Mouse (Mus musculus): ENCODE results near the gene Bst1. TPM values are rescaled to one million over a fixed set of nuclear protein-coding genes. Genes with fewer than 3 reads are reported as not detected.

Gene Bst1
- polyA plus RNA-seq, 1 experiment from 2014 or later: 0.06 TPM

DNA sequence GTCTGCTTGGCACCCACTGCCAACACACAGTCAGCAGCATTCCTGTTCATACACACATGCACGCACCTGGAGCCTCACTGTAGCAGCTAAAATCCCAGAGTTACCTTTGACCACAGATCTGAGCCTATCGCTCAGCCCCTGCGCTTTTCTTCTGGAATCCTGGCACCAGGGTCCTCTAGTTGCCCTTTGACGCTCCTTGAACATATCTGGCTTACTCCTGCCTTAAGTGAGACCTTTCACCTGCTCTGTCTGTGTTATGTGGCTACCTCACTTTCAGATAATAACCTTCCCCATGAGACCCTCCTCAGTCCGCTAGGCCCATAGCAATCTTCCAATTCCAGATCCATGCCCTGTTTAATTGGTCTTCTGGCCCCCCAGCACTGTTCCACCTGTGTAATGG, 41.4 kb downstream of the Bst1 start:
- whole genome bisulfite sequencing: 88% methylated on average over 5 of the region's 5 CpGs
- H3K36me3 ChIP-seq (ENCODE audit: control insufficient read depth, insufficient read depth, low read length): no peaks in the 10 kb centered on the region
- no peaks in the 10 kb centered on the region for H3K27me3 ChIP-seq (ENCODE audit: control insufficient read depth, insufficient read depth, low read depth, low read length)
- H3K4me3 ChIP-seq (ENCODE audit: low read depth, low read length): no peak overlapping the region
- no peak overlapping the region for H3K4me2 ChIP-seq (ENCODE audit: low read length)
- H3K9ac ChIP-seq (ENCODE audit: low read depth, low read length): no peak overlapping the region
- ATAC-seq: no peak
- H3K27ac ChIP-seq (ENCODE audit: low read length): no peak overlapping the region
- H3K9me3 ChIP-seq (replicated peaks; ENCODE audit: control insufficient read depth, low read length, poor library complexity, severe bottlenecking): no peaks in the 10 kb centered on the region
- H3K4me1 ChIP-seq (ENCODE audit: control insufficient read depth, insufficient read depth, low read length): no peaks in the 10 kb centered on the region

DNA sequence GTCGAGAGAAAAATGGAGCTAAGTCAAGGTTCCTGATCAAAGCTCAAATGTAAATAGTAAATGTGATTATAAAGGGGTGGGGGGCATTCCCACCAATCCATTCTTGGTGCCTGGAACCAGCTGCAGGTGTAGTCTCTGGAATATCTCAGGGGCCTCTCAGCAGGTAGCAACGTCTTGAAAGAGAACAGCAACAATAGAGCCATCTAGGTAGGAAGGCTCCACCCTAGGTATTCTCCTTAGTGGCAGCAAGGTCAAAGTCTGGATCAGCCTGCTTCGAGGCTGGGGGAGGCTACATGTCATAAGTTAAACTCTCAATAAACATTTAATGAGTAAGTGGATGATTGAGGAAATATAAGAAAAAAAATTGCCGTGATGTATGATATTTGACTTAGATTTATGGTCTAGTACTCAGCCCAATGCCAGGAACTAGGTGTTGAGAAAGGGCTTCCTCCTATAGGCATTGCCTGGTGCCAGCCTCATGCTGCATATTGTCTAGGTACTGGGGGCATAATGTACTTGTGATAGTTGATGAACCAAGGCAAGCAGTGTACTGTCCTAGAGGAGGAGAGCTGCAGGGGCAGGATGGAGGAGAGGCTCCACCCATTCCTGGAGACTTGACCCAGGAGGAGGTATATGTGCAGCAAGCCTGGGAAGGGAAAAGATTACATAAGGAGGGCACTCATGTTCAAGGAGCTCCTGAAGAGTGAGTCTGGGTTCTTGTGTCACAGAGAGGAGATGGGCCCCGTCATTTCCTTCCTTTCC, 42.2 kb downstream of the Bst1 start:
- no peak overlapping the region for H3K4me3 ChIP-seq (ENCODE audit: low read depth, low read length)
- no peaks in the 10 kb centered on the region for H3K4me1 ChIP-seq (ENCODE audit: control insufficient read depth, insufficient read depth, low read length)
- H3K36me3 ChIP-seq (ENCODE audit: control insufficient read depth, insufficient read depth, low read length): no peaks in the 10 kb centered on the region
- H3K4me2 ChIP-seq (ENCODE audit: low read length): no peak overlapping the region
- no peaks in the 10 kb centered on the region for H3K9me3 ChIP-seq (replicated peaks; ENCODE audit: control insufficient read depth, low read length, poor library complexity, severe bottlenecking)
- ATAC-seq: no peak
- H3K27ac ChIP-seq (ENCODE audit: low read length): no peak overlapping the region
- no peak overlapping the region for H3K9ac ChIP-seq (ENCODE audit: low read depth, low read length)
- no peaks in the 10 kb centered on the region for H3K27me3 ChIP-seq (ENCODE audit: control insufficient read depth, insufficient read depth, low read depth, low read length)
- WGBS: 72% methylated on average over 5 of the region's 5 CpGs

DNA sequence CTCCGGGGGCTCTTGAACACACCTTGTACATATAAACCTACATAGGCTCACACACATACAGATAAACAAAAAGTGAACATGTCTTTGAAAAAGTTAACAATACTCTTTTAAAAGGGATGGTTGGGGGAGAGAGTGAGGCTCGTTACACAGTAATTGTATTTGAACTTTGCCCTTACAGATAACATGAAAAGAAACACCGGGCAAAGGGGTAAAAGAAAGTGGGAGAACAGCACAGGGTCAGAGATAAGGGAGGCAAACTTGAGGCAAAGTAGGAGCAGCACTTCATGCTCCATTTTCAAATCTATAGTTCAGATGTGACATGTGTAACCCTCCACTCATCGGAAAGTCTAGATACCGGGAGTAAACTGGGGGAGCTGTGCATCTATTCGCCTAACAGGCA, 45.0 kb downstream of the Bst1 start:
- H3K36me3 ChIP-seq (ENCODE audit: control insufficient read depth, insufficient read depth, low read length): no peaks in the 10 kb centered on the region
- WGBS: 89% methylated on average over 6 of the region's 6 CpGs
- no peak overlapping the region for H3K27ac ChIP-seq (ENCODE audit: low read length)
- H3K9ac ChIP-seq (ENCODE audit: low read depth, low read length): no peak overlapping the region
- H3K4me2 ChIP-seq (ENCODE audit: low read length): no peak overlapping the region
- no peaks in the 10 kb centered on the region for H3K4me1 ChIP-seq (ENCODE audit: control insufficient read depth, insufficient read depth, low read length)
- H3K27me3 ChIP-seq (ENCODE audit: control insufficient read depth, insufficient read depth, low read depth, low read length): no peaks in the 10 kb centered on the region
- H3K9me3 ChIP-seq (replicated peaks; ENCODE audit: control insufficient read depth, low read length, poor library complexity, severe bottlenecking): no peaks in the 10 kb centered on the region
- ATAC-seq: no peak
- H3K4me3 ChIP-seq (ENCODE audit: low read depth, low read length): no peak overlapping the region

DNA sequence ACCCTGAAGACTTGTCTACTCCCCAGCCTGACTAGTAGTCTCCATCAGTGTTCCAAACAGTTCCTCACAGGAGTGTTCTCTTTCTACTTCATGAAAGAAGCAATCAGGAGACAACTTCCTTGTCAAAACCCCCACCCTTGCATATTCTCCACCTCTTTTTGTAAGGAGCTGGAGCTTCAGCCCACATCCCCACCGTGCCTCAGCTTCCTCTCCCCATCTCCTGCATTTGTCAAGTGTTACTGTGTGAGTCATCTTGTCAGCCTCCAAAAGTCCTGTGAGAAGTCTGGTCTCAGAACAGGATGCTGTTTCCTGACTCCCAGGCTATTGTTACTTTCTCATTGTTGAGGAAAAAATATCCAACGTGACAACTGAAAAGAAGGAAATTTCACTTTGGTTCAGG, 46.6 kb downstream of the Bst1 start:
- WGBS: 87% methylated on average over 2 of the region's 2 CpGs
- peaks cover 4% of the 10 kb centered on the region; the same call in 1 of the 2 replicates for H3K4me1 ChIP-seq (ENCODE audit: control insufficient read depth, insufficient read depth, low read length)
- ATAC-seq: no peak

DNA sequence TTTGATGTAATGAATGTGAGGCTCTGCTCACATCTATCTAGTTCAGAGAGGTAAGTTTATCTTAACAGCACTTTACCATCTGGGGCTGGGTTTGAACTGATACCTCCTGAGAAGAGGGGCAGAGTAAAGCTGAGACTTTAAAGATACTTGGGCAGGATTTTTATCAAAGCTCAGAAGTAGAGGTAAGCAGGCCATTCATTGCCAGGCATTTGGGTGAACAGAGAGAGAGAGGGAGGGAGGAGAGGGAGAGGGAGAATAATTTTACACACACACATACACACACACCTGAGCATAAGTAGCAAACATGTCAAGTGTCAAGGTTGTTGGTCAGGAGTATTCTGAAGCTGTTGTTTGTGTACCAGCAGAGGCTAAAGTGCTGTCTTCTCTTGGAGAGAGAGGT, 49.6 kb downstream of the Bst1 start, which contains the start of gene Cd38:
Gene Cd38 (plus strand): TSS at position 301 of the 400 bp plus-strand sequence.
- Histone ChIP-seq H3K27me3 (ENCODE audit: control insufficient read depth, insufficient read depth, low read depth, low read length) (no peaks in the 10 kb centered on the region), H3K4me3 (ENCODE audit: low read depth, low read length) (peak within 1 kb of the TSS; percentile 36), H3K27ac (ENCODE audit: low read length) (no peak within 1 kb of the TSS), H3K4me1 (ENCODE audit: control insufficient read depth, insufficient read depth, low read length) (peaks cover 4% of the 10 kb centered on the region; the same call in 1 of the 2 replicates), H3K4me2 (ENCODE audit: low read length) (peak within 1 kb of the TSS; percentile 69), H3K9me3 (replicated peaks; ENCODE audit: control insufficient read depth, low read length, poor library complexity, severe bottlenecking) (no peaks in the 10 kb centered on the region), H3K36me3 (ENCODE audit: control insufficient read depth, insufficient read depth, low read length) (no peaks in the 10 kb centered on the region), H3K9ac (ENCODE audit: low read depth, low read length) (peak within 1 kb of the TSS; percentile 36; the same call in 1 of the 2 replicates)
- ATAC-seq: no peak

More for the DNA sequence above, 46.6 kb downstream of the Bst1 start:
- Histone ChIP-seq H3K36me3 (ENCODE audit: control insufficient read depth, insufficient read depth, low read length) (no peaks in the 10 kb centered on the region), H3K4me2 (ENCODE audit: low read length) (no peak overlapping the region), H3K4me3 (ENCODE audit: low read depth, low read length) (no peak overlapping the region), H3K9me3 (replicated peaks; ENCODE audit: control insufficient read depth, low read length, poor library complexity, severe bottlenecking) (no peaks in the 10 kb centered on the region), H3K9ac (ENCODE audit: low read depth, low read length) (no peak overlapping the region), H3K27ac (ENCODE audit: low read length) (no peak overlapping the region), H3K27me3 (ENCODE audit: control insufficient read depth, insufficient read depth, low read depth, low read length) (no peaks in the 10 kb centered on the region)

DNA sequence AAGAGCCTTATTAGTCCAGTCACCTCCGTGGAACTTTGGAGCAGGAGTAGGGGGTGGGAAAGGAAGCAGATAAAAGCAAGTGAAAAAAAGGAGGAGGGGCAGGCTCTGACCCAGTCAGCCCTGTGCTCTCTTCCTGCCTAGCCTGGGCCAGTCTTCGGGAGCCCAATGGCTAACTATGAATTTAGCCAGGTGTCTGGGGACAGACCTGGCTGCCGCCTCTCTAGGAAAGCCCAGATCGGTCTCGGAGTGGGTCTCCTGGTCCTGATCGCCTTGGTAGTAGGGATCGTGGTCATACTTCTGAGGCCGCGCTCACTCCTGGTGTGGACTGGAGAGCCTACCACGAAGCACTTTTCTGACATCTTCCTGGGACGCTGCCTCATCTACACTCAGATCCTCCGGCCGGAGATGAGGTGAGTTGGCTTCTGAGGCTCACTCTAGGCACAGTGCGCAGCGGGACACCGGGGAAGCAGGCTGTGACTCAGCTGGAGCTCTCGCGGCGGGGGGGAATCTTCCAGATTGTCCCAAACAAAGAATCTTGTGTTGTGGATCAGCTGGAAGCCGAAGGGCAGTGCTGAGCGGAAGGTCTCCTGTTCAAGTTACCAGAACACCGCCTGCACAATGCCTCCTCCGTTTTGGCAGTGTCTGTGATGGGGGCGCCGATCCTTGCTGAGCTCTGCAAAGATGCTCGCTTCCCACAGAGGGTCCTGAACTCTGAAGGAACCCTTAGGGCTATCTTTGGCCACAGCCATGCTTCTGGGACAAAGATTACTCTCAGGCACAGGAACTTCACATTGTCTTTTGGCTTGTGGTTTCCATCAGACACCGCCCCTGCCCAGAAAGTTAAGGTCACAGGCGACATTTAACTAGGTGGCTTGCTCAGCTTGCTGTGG, 50.3 kb downstream of the Bst1 start:
- H3K4me3 ChIP-seq (ENCODE audit: low read depth, low read length): peak overlapping the region; percentile 36
- 5% methylated on average over 28 of the region's 28 CpGs for WGBS
- H3K27me3 ChIP-seq (ENCODE audit: control insufficient read depth, insufficient read depth, low read depth, low read length): no peaks in the 10 kb centered on the region
- no peak overlapping the region for H3K27ac ChIP-seq (ENCODE audit: low read length)
- no peaks in the 10 kb centered on the region for H3K36me3 ChIP-seq (ENCODE audit: control insufficient read depth, insufficient read depth, low read length)
- H3K9ac ChIP-seq (ENCODE audit: low read depth, low read length): peak overlapping the region; percentile 36; the same call in 1 of the 2 replicates
- peak overlapping the region; percentile 69 for H3K4me2 ChIP-seq (ENCODE audit: low read length)
- H3K4me1 ChIP-seq (ENCODE audit: control insufficient read depth, insufficient read depth, low read length): peaks cover 4% of the 10 kb centered on the region; the same call in 1 of the 2 replicates
- peak; percentile 48; the same call in 1 of the 2 replicates for ATAC-seq
- H3K9me3 ChIP-seq (replicated peaks; ENCODE audit: control insufficient read depth, low read length, poor library complexity, severe bottlenecking): no peaks in the 10 kb centered on the region

DNA sequence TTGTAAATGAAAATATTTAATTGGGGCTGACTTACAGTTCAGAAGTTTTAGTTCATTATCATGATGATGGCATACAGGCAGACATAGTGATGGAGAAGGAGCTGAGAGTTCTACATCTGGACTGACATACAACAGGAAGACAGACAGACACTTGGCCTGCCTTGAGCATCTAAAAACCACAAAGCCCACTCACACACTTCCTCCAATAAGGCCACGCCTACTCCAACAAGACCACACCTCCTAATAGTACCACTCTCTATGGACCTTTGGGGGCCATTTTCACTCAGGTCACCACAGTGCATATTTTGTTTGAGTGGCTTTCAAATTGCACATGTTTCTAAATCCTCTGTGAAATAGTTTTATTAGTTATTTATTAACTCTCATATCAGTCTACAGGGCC, 53.2 kb downstream of the Bst1 start:
- Histone ChIP-seq H3K9ac (ENCODE audit: low read depth, low read length) (no peak overlapping the region), H3K36me3 (ENCODE audit: control insufficient read depth, insufficient read depth, low read length) (no peaks in the 10 kb centered on the region), H3K4me1 (ENCODE audit: control insufficient read depth, insufficient read depth, low read length) (peaks cover 4% of the 10 kb centered on the region; the same call in 1 of the 2 replicates), H3K27me3 (ENCODE audit: control insufficient read depth, insufficient read depth, low read depth, low read length) (no peaks in the 10 kb centered on the region), H3K4me2 (ENCODE audit: low read length) (no peak overlapping the region), H3K4me3 (ENCODE audit: low read depth, low read length) (no peak overlapping the region), H3K27ac (ENCODE audit: low read length) (no peak overlapping the region), H3K9me3 (replicated peaks; ENCODE audit: control insufficient read depth, low read length, poor library complexity, severe bottlenecking) (no peaks in the 10 kb centered on the region)
- 85% methylated on average over 1 of the region's 1 CpGs for WGBS
- ATAC-seq: no peak

DNA sequence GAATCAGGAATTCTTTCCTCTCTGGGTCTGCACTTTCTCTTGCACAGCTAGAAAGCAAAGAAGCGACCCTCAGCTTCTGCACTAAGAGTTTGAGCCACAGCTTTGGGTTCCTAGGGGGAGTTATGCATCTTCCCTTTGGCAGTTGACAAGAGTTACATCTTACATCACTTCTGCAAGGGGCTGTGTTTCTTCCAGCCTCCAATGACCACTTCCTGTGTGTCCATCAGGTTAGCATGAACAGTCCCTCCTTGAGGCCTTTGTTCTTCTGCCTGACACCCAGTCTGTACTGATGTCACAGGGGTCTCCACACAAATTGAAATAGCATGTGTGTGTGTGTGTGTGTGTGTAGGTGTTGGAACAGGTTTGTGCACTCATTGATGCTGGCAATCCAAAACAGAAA, 54.0 kb downstream of the Bst1 start:
- peaks cover 4% of the 10 kb centered on the region; the same call in 1 of the 2 replicates for H3K4me1 ChIP-seq (ENCODE audit: control insufficient read depth, insufficient read depth, low read length)
- no peaks in the 10 kb centered on the region for H3K27me3 ChIP-seq (ENCODE audit: control insufficient read depth, insufficient read depth, low read depth, low read length)
- WGBS: 70% methylated on average over 1 of the region's 1 CpGs
- H3K27ac ChIP-seq (ENCODE audit: low read length): no peak overlapping the region
- ATAC-seq: no peak
- H3K9me3 ChIP-seq (replicated peaks; ENCODE audit: control insufficient read depth, low read length, poor library complexity, severe bottlenecking): no peaks in the 10 kb centered on the region
- no peak overlapping the region for H3K4me2 ChIP-seq (ENCODE audit: low read length)
- H3K36me3 ChIP-seq (ENCODE audit: control insufficient read depth, insufficient read depth, low read length): no peaks in the 10 kb centered on the region
- no peak overlapping the region for H3K4me3 ChIP-seq (ENCODE audit: low read depth, low read length)
- H3K9ac ChIP-seq (ENCODE audit: low read depth, low read length): no peak overlapping the region

DNA sequence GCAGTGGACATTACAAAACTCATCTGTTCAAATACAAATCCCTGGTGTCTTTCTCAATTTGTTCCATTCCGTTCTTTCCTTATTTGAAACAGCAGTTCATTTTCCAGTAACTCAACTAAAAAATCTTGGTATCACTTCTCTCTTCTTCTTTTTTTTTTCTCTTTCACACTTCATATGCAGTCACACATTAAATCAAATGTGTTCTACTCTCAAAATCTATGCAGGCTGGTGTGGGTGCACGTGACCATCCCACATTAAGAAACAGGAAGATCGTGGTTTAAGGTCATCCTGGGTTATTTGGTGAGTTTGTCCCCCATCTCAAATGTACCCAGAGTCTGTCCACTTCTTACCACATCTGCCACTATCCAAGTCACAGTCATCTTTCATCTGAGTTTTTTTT, 63.3 kb downstream of the Bst1 start:
- WGBS: 91% methylated on average over 3 of the region's 3 CpGs
- no peak for ATAC-seq
- no peaks in the 10 kb centered on the region for H3K36me3 ChIP-seq (ENCODE audit: control insufficient read depth, insufficient read depth, low read length)
- no peaks in the 10 kb centered on the region for H3K4me1 ChIP-seq (ENCODE audit: control insufficient read depth, insufficient read depth, low read length)
- H3K27ac ChIP-seq (ENCODE audit: low read length): no peak overlapping the region
- H3K9me3 ChIP-seq (replicated peaks; ENCODE audit: control insufficient read depth, low read length, poor library complexity, severe bottlenecking): no peaks in the 10 kb centered on the region
- no peak overlapping the region for H3K4me3 ChIP-seq (ENCODE audit: low read depth, low read length)
- no peaks in the 10 kb centered on the region for H3K27me3 ChIP-seq (ENCODE audit: control insufficient read depth, insufficient read depth, low read depth, low read length)
- H3K9ac ChIP-seq (ENCODE audit: low read depth, low read length): no peak overlapping the region
- H3K4me2 ChIP-seq (ENCODE audit: low read length): no peak overlapping the region
